Mouse (Mus musculus) retina, embryonic 14.5 days (tissue): ENCODE measurements around the gene Rsl1d1.
"Not testable (repeated sequence)": the region's sequence is repeated elsewhere in the genome, so short reads cannot be mapped to it uniquely, and the experiment has no call there.

Experiments used
- DNase-seq: peaks from one replicate; pipeline ENCODE4 v3.0.0-alpha.2; 2015; ENCODE audit warnings: low spot score

Rsl1d1 gene

GRCm38 (mm10) chr16:11157721-11158120 is 45.4 kb downstream of the Rsl1d1 start:
- not testable (repeated sequence) for DNase-seq

- no peak for DNase-seq
These were observed 48.6 kb downstream of the Rsl1d1 start for GRCm38 (mm10) chr16:11154500-11154899.

GRCm38 (mm10) chr16:11143706-11144483 is 59.2 kb downstream of the Rsl1d1 start:
- not testable (repeated sequence) for DNase-seq
